Mouse (Mus musculus) embryo, embryonic 10.5 days (tissue): ENCODE results near the gene Vinac1.

Source experiments
- DNase-seq: peaks from one replicate; pipeline ENCODE4 v3.0.0-alpha.2; 2015; ENCODE audit warnings: low spot score

Vinac1 gene

GRCm38 (mm10) chr2:129047811-129048210 is at the start of gene Vinac1:
Gene Vinac1, minus strand, starts transcription at chr2:129048172.
- no peak for DNase-seq

GRCm38 (mm10) chr2:129093926-129094724 is 46.2 kb upstream of the Vinac1 start:
- no peak for DNase-seq

- DNase-seq = no peak
Observed at GRCm38 (mm10) chr2:129092810-129093209, 44.8 kb upstream of the Vinac1 start.

GRCm38 (mm10) chr2:129090370-129090769 is 42.4 kb upstream of the Vinac1 start:
- DNase-seq = no peak

- DNase-seq = no peak
Observed at GRCm38 (mm10) chr2:129087520-129087919, 39.5 kb upstream of the Vinac1 start.

- peak; percentile 73 for DNase-seq
Observed at GRCm38 (mm10) chr2:129084959-129085358, 37.0 kb upstream of the Vinac1 start.

GRCm38 (mm10) chr2:129083514-129083913 is 35.5 kb upstream of the Vinac1 start:
- no peak for DNase-seq

- DNase-seq = no peak
Observed at GRCm38 (mm10) chr2:129081097-129081496, 33.1 kb upstream of the Vinac1 start.

GRCm38 (mm10) chr2:129079194-129079593 is 31.2 kb upstream of the Vinac1 start:
- no peak for DNase-seq

- DNase-seq = peak; percentile 32
Observed at GRCm38 (mm10) chr2:129078313-129078712, 30.3 kb upstream of the Vinac1 start.

- no peak for DNase-seq
Observed at GRCm38 (mm10) chr2:129070296-129070695, 22.3 kb upstream of the Vinac1 start.

- peak; percentile 79 for DNase-seq
Observed at GRCm38 (mm10) chr2:129066326-129066725, 18.4 kb upstream of the Vinac1 start.

GRCm38 (mm10) chr2:129065437-129066282 is 17.7 kb upstream of the Vinac1 start, which contains the start of gene Ttl:
Gene Ttl, plus strand, starts transcription at chr2:129065942.
- peak; percentile 83 for DNase-seq

- DNase-seq = no peak
Observed at GRCm38 (mm10) chr2:129061456-129062059, 13.6 kb upstream of the Vinac1 start.

GRCm38 (mm10) chr2:129057920-129058361 is 10.0 kb upstream of the Vinac1 start:
- no peak for DNase-seq

- no peak for DNase-seq
Observed at GRCm38 (mm10) chr2:129057256-129057655, 9.3 kb upstream of the Vinac1 start.

- DNase-seq = peak; percentile 46
Observed at GRCm38 (mm10) chr2:129056597-129056996, 8.6 kb upstream of the Vinac1 start.

- no peak for DNase-seq
Observed at GRCm38 (mm10) chr2:129055741-129056140, 7.8 kb upstream of the Vinac1 start.

- no peak for DNase-seq
Observed at GRCm38 (mm10) chr2:129052451-129052983, 4.5 kb upstream of the Vinac1 start.

GRCm38 (mm10) chr2:129046846-129047196 is 1.2 kb downstream of the Vinac1 start:
- no peak for DNase-seq

GRCm38 (mm10) chr2:129046172-129046845 is 1.7 kb downstream of the Vinac1 start:
- no peak for DNase-seq

- DNase-seq = peak; percentile 10
Observed at GRCm38 (mm10) chr2:129040567-129040966, 7.4 kb downstream of the Vinac1 start.
